Mouse (Mus musculus): ENCODE data around the gene Sri.
"Not testable (repeated sequence)": the region's sequence is repeated elsewhere in the genome, so short reads cannot be mapped to it uniquely, and the experiment has no call there.

Gene Sri

DNA sequence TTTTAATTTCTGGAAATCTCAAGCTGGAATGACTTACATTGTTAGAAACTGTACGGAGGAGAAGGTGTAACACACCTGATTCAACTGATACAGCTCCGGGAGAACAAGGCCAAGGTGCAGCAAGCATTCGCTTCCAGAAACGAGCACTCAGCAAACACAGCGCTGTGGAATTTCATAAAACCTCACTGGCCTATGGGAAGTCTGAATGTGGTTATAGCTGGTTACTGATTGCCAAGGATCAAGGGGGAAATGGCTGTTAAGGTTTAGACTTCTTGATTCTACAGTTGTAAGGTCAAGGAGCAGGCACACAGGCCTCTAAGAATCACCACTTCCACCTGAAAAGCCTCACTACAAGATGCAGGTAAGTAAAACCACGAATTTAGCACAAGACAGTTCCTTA lies at the start of gene Sri:
TSS of gene Sri (plus strand) at position 224 of the 400 bp plus-strand sequence.
- no peak for DNase-seq (ENCODE audit: low spot score in 2 of 2)

DNA sequence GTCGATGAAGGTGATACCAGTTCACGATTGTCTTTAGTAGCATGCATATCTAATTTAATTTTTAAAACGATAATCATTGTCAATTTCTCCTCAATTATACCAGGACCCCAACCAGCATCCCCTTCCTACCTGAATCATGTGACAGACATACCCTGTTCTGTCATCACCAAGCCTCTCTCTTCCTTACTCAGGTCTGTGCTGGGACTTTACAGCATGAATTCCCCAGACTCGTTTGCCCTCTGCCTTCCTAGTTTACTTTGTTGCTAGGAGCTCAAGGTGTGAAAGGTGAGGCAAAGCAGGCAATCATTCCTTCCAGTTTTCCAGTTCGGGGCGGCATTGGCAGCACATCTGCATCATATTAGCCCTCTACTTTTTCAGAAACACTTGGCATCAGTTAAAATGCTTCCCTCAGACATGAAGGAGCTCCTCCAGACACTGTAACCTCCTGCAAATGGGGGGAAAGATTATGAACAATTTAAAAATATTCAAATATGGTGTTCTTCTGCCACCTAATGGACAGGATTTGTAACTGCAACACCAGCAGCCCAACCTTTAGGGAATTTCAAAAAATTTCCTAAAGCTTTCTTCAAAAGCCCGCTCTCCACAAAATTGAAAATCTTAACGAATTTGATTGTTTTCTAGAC lies 49.4 kb upstream of the Sri start:
- DNase-seq (ENCODE audit: low spot score in 2 of 2): no peak

DNA sequence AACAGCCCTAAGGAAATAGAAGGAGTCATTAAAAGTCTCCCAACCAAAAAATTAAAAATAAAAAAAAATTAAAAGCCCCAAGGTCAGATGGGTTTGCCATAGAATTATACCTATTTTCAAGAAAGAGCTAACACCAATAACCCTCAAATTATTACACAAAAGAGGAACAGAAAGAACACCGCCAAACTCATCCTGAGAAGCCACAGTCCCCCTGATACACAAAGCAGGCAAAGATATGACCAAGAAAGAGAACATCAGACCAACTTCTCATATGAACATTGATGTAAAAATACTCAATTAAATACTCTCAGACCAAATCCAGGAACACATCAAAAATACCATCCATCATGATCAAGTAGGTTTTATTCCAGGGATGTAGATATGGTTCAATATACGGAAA lies 48.8 kb upstream of the Sri start:
- no peak for DNase-seq (ENCODE audit: low spot score in 2 of 2)

DNA sequence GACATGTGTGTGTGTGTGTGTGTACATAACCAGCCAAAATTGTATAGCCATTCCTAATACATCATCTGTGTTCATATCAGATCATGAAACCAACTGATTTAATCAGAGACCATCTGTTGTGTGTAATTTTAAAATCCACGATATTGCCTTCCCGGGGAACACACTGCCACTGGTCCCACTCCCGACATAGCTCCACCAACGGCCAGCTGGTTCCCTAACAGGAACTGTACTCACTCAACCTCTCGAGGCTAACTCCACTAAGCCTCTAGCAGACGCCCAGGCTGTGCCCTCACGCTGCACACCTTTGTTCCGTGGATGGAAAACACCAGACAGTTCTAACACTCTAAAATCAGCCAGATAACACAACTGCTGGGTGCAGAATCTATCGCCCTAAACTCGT lies 45.4 kb upstream of the Sri start:
- DNase-seq (ENCODE audit: low spot score in 2 of 2): no peak

DNA sequence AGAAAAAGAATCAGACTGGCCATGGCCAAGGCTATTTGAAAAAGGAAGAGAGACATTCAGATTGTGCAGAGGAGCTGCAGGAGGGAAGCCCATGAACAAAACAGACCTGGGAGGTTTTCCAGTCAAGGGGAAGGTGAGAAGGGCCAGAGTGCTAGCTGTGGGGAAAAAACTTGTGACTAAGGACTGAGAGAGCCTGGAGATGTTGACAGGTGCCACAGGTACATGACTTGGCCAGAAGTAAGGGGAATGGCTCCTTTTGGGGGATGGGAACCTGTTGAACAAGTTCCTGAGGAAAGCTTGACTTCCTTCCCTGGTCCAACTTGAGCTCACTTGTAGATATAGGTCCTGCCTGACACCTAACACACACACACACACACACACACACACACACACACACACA lies 43.1 kb upstream of the Sri start:
- DNase-seq (ENCODE audit: low spot score in 2 of 2): no peak

DNA sequence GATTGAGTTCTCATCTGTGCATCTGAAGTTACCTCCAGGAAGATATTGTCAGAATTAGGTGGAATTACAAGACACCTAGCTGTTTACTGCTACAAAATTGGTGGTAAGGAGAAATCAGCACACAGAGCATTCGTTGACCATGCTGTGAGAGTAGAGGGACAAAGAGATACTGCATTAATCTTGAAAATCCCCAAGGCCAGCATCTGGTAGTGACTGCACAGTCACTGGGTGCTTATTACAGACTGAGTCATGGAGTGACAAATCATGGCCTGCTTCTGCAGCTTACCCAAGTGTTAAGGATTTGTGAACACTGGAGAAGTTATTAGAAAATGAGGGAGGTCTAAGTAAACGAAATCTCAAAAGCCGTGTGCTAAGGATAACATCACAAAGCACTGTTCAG lies 32.6 kb upstream of the Sri start:
- DNase-seq (ENCODE audit: low spot score in 2 of 2): no peak

DNA sequence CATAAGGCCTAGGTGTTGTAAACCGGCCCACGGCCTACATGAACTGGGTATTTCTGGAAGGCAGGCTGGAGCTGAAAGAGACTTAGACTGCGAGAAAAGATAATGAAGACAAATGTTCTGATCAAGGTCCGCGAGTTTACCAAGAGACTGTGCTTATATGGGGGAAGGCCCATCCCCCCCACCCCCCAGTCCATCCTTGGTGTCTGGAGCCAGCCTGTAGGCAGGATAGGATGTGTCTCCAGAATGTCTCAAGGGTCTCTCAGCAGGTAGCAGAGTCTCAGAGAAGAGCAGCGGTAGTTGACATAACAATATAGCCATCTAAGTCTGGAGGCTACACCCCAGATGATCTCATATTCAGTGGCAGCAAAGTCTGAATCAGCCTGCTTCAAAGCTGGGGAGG lies 11.3 kb upstream of the Sri start:
- DNase-seq (ENCODE audit: low spot score in 2 of 2): not testable (repeated sequence)

DNA sequence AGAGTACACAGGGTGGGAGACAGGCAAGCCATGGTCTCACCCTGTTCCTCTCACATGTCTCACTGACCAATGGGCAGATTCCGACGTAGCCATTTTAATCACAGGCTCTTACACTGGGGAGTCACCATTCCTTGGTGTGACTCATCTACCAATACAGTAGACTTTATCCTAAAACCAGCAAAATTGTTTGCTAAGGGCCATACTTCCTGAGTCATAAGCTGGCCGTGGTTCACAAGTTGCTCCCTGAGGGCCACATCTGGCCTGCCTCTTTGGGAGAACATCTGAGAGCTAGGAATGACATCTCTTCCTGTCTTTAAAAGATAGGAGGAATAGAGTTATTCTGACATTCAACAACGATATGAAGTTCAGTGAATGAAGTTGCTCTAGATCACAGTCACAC lies 7.9 kb downstream of the Sri start:
- DNase-seq (ENCODE audit: low spot score in 2 of 2): no peak

DNA sequence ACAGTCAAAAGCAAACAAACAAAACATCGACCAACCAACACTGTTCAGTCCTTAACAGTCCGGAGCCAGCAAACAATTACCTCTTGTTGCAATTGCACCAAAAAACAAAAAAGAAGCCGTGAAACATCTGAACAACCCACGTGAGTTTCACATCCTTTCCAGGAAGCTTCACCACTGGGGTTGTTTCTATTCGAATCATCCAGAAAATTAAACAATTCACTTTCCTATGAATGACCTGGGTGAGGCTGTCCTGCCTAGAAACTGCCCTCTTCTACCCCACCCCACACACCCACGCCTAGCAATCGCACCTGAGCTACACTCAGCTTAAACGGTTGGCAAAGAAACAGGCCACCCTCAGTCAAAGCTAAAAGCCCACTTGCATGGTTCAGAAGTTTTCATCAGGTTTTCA lies 9.8 kb downstream of the Sri start:
- no peak for DNase-seq (ENCODE audit: low spot score in 2 of 2)

DNA sequence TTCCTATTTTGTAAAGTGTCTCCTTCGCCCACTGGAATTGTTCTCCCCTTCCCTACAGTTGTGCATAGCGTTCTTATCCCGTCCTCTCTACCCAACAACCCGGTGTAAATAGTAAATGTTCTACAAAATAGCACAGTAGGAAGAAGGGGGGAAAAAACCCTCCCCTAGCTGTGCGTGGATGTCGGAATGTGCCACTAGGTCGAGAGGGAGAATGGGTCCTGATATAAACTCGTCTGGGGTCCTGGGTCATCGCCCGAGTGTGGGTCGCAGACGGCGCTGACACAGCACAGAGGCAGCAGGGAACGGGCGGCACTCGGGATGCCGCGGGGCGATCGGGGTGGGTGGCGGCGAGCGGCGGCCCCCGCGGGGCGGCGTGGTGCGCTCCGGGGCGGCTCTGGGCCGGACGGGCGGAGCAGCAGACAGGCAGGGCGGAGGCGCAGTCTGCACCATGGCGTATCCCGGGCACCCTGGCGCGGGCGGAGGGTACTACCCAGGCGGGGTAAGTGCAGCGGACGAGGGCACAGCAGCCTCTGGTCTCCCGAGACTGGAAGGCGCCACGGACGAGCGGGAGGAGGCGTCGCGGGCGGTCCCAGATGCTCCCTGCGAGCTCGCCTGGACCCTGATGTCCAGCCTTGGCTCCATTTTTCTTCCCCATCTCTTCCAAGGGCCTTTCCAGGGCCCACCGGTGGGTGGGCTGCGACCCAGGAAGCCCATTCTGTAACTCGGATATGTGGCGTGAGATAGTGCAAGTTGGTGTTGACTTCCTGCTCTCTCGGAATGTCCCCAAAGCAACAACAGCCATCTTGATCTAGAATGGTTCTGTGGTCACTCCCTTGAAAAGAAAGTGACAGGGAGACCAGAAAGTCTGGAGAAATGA lies 10.5 kb downstream of the Sri start:
- peak; percentile 79 to 80 for DNase-seq (ENCODE audit: low spot score in 2 of 2)

DNA sequence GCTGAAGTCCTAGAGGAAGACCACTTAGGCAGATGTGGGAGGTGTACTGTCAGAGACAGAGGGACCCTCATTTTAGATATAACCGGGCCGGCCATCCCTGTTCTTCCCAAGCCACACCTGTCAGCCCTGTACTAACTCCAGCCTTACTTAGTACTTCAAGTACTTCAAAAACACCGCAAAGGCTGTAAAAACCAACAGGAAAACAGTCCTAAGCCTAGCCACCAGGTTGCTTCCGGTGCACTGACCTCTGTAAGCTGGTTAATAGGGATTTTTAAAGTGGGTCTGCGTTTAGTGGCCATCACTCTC lies 11.1 kb downstream of the Sri start:
- no peak for DNase-seq (ENCODE audit: low spot score in 2 of 2)

DNA sequence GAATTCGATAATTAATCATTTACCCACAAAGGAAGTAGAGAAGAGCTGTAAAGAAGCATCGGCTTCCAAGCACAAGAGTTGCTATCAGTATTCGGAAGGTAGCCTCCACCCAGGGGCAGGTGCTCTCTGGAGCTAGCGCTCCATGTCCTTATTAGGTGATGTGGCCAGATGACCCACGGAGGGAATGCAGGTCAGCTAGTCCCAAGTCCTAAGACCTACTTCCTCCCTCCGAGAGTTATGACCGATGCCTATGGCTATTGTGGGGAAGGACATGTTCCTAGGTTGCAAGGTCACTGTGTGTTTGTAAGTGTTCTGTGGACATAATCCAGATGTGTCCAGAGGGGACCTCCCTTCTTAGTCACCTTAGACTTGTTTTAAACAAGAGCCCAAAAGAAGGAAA lies 12.2 kb downstream of the Sri start:
- no peak for DNase-seq (ENCODE audit: low spot score in 2 of 2)

DNA sequence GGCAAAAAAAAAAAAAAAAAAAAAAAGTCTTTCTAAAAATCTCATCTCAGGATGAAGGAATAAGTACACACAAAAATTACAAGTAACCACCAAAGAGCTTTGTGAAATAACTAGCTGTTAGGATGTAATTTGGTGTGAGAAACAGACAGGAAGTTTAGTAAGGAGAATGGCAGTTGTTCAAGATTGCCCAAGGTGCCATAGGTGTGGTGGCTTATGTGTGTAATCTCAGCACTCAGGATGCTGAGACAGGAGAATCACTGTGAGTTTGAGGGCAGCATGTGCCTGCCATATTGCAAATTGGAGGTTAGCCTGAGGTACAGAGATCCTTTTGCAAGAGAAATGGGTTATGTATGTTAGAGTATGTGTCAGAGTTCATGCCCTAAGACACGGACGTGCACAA lies 16.6 kb downstream of the Sri start:
- no peak for DNase-seq (ENCODE audit: low spot score in 2 of 2)

DNA sequence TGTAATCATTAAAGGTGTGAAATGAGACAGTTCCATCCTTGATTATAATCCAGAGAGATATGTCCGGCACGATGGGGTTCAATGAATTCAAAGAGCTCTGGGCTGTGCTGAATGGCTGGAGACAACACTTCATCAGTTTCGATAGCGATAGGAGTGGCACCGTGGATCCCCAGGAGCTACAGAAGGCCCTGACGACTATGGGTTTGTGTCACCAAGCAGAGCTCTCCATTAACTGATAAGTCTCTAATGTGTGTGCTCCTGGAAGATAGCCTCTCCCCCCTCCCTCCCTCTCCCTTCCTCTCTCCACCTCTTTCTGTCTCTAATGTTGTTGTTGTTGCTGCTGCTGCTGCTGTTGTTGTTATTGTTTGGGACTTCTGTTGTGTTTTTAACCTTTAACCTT lies 17.3 kb downstream of the Sri start:
- DNase-seq (ENCODE audit: low spot score in 2 of 2): no peak

DNA sequence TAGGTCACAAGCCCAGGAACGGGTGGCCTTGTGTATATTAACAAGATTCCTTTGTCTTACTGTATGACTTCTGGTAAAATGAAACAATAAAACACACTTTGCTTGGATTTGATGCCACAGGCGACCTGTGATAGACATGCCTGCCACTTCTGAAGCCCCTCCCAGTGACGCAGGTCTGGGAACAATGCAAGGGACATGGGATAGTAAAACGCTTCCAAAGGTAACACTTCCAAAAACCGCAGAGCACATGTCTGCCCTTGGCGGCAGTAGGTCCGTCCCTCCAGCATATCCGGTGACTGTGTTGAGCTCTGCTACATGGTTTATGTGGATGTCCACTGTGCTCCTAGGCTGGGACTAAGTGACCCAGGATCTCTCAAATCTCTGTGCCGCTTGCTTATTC lies 27.5 kb downstream of the Sri start:
- DNase-seq (ENCODE audit: low spot score in 2 of 2): no peak

DNA sequence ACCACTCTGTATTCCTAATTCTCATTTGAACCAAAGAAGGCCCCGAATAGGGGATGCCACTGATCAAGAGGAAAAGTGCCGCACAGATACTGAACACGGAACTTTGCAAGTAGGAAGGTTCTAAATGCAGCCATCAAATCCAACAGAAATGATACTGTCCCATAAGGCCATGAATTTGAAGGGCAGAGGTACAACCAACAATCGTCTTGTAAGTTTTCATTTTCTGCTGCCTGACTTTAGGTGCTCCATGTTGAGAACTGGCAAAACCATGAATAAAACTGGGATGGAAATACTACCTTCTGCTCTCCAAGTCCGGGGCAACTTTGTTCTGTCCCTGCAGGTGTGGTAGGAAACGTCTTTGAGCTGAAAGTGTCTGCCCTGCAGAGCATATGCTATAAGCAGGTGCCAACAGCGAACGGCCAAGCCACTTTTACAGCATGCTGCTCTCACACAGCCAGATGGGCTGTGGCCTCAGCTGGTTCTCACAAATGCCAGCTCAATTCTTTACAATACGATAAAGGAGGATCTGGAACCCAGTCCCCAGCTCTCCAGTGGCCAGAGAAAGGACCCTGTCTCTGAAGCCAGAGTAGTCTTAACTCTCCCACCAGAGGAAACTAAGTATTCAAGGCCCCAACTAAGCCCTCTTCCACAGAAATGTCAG lies 28.2 kb downstream of the Sri start:
- no peak for DNase-seq (ENCODE audit: low spot score in 2 of 2)

DNA sequence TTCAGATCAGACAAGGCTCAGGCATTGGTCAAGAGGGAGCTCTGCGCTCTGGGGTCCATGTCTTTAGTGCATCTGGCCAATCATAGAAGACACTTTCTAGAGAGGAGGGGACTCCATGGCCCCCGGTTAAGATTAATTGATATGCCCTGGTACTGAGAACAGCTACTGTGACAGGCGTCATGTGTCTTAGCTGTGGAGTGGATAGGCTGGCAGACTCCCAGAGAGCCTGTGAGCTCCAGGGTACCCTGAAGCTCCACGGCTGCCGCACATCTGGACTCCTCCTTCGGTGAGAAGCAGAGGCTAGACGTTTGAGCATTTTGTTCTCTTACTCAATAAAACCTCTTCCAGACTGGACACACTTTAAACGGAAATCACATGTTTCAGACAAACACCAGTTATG lies 31.6 kb downstream of the Sri start:
- no peak for DNase-seq (ENCODE audit: low spot score in 2 of 2)

DNA sequence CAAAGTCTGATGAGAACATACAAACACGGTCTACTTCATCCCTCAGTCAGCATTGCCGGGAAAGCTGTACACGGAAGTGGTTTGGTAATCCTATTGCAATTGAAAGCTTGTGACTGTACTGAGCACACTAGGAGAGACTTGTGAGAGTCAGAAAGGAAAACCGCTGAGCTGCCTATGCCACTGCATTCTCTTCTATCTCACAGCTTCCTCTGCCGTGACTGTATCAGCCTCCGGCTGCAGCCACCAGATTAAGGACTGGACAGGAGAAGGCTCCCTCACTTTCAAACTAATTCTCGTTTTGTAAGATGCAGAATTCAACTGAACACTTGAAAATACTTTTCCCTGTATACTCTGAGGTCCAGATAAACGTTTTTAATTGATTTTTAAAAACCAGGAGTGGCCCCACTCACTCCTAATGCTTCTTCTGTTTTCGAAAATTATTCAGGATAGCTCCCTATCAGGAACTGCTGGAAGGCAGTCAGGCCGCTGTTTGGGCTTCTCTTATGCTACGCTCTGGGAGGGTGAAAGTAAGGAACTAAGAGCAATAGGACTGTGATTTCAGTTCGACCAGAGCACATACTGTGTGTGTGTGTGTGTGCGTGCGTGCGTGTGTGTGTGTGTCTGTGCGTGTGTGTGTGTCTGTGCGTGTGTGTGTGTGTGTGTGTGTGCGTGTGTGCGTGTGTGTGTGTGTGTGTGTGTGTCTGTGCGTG lies 37.1 kb downstream of the Sri start:
- DNase-seq (ENCODE audit: low spot score in 2 of 2): no peak

DNA sequence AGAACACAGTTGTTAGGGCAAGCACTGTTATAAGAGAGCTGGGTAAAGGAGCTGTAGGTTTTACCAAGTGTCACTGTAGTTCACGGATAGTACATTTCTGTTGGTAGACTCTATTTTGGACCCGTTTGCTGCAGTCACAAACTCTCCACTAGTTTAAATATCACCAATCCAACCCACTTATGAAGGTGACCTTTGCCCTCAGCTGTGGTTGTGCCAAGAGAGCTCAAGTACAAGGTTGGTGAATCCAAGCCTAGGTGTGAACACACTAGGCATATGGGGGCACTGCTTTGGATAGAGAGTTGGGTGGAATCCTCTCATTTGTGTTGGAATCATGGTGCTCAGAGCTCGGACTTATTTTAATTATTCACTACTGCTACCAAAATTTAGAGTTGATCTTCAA lies 39.8 kb downstream of the Sri start:
- no peak for DNase-seq (ENCODE audit: low spot score in 2 of 2)

DNA sequence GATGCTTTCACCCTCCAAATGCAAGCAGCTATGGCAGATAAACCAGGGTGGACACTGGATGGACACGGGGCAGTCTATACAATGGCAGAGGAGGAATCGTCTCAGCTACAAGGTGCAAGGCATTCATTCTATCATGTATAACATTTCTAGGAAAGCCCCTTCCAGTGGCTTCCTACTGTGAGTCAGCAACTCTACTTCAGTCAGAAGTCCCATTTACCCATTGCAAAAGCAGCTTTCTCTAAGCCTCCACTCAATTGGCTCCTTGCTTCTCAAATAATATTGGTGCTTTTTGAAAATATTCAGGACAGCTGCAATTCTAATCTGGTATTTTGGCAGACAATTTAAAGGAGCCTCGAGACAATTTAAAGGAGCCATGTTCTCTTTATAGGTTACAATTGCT lies 42.3 kb downstream of the Sri start:
- no peak for DNase-seq (ENCODE audit: low spot score in 2 of 2)

DNA sequence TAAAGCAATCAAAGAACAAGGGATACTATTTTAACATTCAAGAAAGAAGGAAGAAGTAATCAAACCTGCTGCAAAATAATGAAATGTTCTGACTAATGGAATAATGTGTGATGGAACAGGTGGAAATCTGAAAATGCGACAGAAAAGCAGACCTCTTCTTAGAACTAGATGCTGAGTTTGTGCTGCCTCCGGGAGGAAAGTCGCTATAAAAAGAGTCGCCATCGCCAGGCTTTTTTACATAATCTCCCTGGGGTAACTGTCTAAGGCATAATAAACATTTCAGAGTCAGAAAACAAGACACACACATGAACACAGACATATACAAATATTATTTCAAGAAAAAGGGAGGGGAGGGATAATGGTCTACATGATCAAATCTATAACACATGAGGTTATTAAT lies 49.0 kb downstream of the Sri start:
- DNase-seq (ENCODE audit: low spot score in 2 of 2): no peak

DNA sequence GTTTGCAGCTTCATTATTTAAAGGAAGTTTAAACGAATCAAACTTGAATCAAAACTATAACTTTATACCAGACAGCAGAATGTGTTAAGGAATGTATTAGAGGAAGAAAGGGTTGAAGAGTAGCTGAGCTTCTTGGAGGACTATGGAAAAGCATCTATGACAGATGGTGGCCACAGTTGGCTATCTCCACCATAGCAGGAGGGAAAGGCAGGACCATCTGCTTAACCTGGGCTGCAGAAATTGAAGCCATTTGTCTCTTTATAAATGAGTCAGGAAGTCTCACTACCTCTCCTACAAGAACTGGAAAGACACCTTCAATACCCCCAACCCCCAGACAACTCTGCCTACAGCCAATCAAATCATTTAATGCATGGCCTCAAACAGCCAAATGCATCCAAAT lies 49.8 kb downstream of the Sri start:
- no peak for DNase-seq (ENCODE audit: low spot score in 2 of 2)

DNA sequence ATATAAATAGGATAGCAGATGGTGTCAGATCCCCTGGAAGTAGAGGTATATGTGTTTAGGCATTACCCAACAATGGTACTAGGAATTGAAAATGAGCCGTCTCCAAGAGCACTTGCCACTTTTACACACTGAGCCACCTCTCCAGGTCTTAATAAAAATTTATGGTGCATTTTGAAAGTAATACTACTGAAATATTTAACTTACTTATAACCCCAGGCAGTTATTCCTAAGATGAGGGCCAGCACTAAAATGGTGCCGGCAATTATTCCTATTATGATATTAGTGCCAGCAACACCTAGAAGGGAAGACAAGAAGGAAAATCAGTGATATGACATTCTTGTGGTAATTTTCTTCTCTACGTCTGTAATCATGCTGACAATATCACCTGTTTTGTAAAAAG lies 65.8 kb downstream of the Sri start:
- DNase-seq (ENCODE audit: low spot score in 2 of 2): no peak
